Mouse (Mus musculus): ENCODE measurements around the gene Spns2. TPM values are rescaled to one million over a fixed set of nuclear protein-coding genes. Genes with fewer than 3 reads are reported as not detected.
A peak's percentile ranks its signal among the peaks of the same experiment; 100 is the strongest.

Gene Spns2
- polyA plus RNA-seq, 1 experiment from 2014 or later: 8.5 TPM

DNA sequence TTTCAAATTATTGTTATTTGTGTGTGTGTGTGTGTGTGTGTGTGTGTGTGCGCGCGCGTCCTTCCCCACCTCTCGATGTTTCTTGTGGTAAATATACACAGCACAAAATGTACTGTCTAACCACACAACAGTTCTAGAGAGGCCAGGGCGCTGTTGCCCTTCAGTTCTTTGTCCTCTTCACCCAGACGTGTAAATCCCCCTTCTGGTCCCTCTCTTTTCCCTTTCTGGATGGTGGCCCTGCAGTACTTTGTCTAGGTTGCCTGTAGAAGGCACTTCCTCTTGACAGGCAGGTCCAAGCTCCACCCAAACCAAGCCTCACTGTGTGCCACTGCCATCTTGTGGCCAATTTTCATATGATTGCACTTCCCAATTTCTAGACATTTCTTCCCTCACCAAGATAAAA lies 60.4 kb downstream of the Spns2 start:
- peak overlapping the region; percentile 47; the same call in 1 of the 2 replicates for H3K4me2 ChIP-seq
- no peaks in the 10 kb centered on the region for H3K4me1 ChIP-seq (ENCODE audit: insufficient read depth)
- no peaks in the 10 kb centered on the region for H3K27me3 ChIP-seq (ENCODE audit: insufficient read depth, low read length)
- peak; percentile 95 for DNase-seq
- H3K9me3 ChIP-seq (ENCODE audit: low read depth, low read length): no peaks in the 10 kb centered on the region
- H3K36me3 ChIP-seq (ENCODE audit: insufficient read depth): no peaks in the 10 kb centered on the region
- H3K27ac ChIP-seq (ENCODE audit: low read depth): 0 out of 2 replicates have a peak overlapping the region, but pooled peaks have one; percentile 22
- peak; percentile 89 for ATAC-seq (ENCODE audit: insufficient read depth)
- H3K4me3 ChIP-seq (ENCODE audit: low read depth, low read length): no peak overlapping the region
- 44% methylated on average over 7 of the region's 7 CpGs for WGBS
- H3K9ac ChIP-seq: no peak overlapping the region
- peak; percentile 95 for TF ChIP-seq CTCF (IDR thresholded peaks at IDR 0.05; ENCODE audit: low read depth)

- Histone ChIP-seq H3K9me3 (ENCODE audit: low read depth, low read length) (no peaks in the 10 kb centered on the region), H3K36me3 (ENCODE audit: insufficient read depth) (no peaks in the 10 kb centered on the region), H3K4me3 (ENCODE audit: low read depth, low read length) (no peak overlapping the region), H3K27ac (ENCODE audit: low read depth) (no peak overlapping the region), H3K4me1 (ENCODE audit: insufficient read depth) (no peaks in the 10 kb centered on the region), H3K4me2 (peak overlapping the region; percentile 47; the same call in 1 of the 2 replicates), H3K9ac (no peak overlapping the region), H3K27me3 (ENCODE audit: insufficient read depth, low read length) (no peaks in the 10 kb centered on the region)
- DNase-seq: peak; percentile 96
- peak; percentile 76 for TF ChIP-seq CTCF (IDR thresholded peaks at IDR 0.05; ENCODE audit: low read depth)
- WGBS: 7% methylated on average over 5 of the region's 5 CpGs
- ATAC-seq (ENCODE audit: insufficient read depth): peak; percentile 61
Observed at GRCm38 (mm10) chr11:72428694-72429093, 61.0 kb downstream of the Spns2 start.

DNA sequence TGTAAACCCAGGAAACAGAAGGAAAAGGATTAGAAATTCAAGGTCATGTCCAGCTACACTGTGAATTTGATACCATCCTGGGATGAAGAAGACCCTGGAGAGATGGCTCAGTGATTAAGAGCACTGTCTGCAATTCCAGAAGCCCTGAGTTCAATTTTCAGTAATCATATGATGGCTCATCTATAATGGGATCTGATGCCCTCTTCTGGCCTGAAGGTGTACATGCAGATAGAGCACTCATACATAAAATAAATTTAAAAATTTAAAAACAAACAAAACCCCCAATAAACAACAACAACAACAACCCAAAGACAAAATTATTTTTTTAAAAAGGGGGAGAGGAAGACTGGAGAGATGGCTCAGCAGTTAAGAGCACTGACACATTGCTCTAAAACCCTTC lies 62.8 kb downstream of the Spns2 start:
- no peaks in the 10 kb centered on the region for H3K27me3 ChIP-seq (ENCODE audit: insufficient read depth, low read length)
- H3K4me3 ChIP-seq (ENCODE audit: low read depth, low read length): no peak overlapping the region
- no peaks in the 10 kb centered on the region for H3K36me3 ChIP-seq (ENCODE audit: insufficient read depth)
- no peak overlapping the region for H3K27ac ChIP-seq (ENCODE audit: low read depth)
- no peak overlapping the region for H3K4me2 ChIP-seq
- TF ChIP-seq CTCF (IDR thresholded peaks at IDR 0.05; ENCODE audit: low read depth): peak; percentile 57
- no peaks in the 10 kb centered on the region for H3K4me1 ChIP-seq (ENCODE audit: insufficient read depth)
- H3K9me3 ChIP-seq (ENCODE audit: low read depth, low read length): no peaks in the 10 kb centered on the region
- H3K9ac ChIP-seq: no peak overlapping the region
- no peak for ATAC-seq (ENCODE audit: insufficient read depth)
- peak; percentile 43 for DNase-seq

DNA sequence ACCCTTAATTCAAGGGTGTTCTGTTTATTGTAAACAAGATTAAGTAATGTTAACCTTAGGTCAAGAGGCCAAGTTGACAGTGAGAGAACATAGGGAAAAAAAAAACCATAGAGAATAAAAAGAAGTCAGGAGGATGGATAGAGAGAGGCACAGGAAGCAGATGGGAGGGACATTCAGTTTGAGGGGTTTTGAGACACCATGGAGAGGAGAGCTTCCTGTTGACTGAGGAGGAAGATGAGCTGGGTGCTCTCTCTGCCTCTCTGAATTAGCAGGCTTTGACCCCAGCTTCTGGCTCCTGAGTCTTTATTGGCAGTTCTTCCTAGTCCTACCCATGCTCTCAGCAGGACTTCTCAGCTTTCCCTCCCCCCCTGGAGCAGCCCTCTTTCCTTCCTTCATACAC lies 64.5 kb downstream of the Spns2 start:
- H3K4me2 ChIP-seq: no peak overlapping the region
- no peaks in the 10 kb centered on the region for H3K4me1 ChIP-seq (ENCODE audit: insufficient read depth)
- no peaks in the 10 kb centered on the region for H3K36me3 ChIP-seq (ENCODE audit: insufficient read depth)
- H3K4me3 ChIP-seq (ENCODE audit: low read depth, low read length): no peak overlapping the region
- no peaks in the 10 kb centered on the region for H3K9me3 ChIP-seq (ENCODE audit: low read depth, low read length)
- no peak overlapping the region for H3K27ac ChIP-seq (ENCODE audit: low read depth)
- H3K27me3 ChIP-seq (ENCODE audit: insufficient read depth, low read length): no peaks in the 10 kb centered on the region
- DNase-seq: no peak
- TF ChIP-seq CTCF (IDR thresholded peaks at IDR 0.05; ENCODE audit: low read depth): no peak
- ATAC-seq (ENCODE audit: insufficient read depth): no peak
- H3K9ac ChIP-seq: no peak overlapping the region

DNA sequence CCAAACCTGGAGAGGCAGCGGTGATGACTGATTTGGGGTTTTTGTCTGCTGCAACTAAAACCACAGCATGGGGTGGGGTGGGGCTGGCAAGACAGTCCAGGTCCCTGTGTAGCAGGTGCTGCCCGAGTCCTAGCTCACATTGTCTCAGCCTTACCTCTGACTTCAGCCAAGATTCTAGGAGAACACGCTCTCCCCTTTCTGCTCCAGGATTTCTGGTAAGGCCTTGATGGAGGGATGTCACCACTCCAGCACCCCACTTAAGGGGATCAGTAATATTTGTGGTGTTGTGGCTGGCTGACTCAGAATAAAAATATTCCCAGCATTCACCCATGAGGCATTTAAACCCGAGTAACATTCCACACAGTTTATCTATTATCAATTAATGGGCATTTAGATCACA lies 66.0 kb downstream of the Spns2 start:
- DNase-seq (no peak), ATAC-seq (ENCODE audit: insufficient read depth) (no peak)
- no peak for TF ChIP-seq CTCF (IDR thresholded peaks at IDR 0.05; ENCODE audit: low read depth)
- H3K4me1 ChIP-seq (ENCODE audit: insufficient read depth): no peaks in the 10 kb centered on the region
- H3K9ac ChIP-seq: no peak overlapping the region
- no peaks in the 10 kb centered on the region for H3K36me3 ChIP-seq (ENCODE audit: insufficient read depth)
- H3K4me2 ChIP-seq: no peak overlapping the region
- H3K27me3 ChIP-seq (ENCODE audit: insufficient read depth, low read length): no peaks in the 10 kb centered on the region
- H3K27ac ChIP-seq (ENCODE audit: low read depth): no peak overlapping the region
- no peak overlapping the region for H3K4me3 ChIP-seq (ENCODE audit: low read depth, low read length)
- 80% methylated on average over 4 of the region's 4 CpGs for WGBS
- no peaks in the 10 kb centered on the region for H3K9me3 ChIP-seq (ENCODE audit: low read depth, low read length)

DNA sequence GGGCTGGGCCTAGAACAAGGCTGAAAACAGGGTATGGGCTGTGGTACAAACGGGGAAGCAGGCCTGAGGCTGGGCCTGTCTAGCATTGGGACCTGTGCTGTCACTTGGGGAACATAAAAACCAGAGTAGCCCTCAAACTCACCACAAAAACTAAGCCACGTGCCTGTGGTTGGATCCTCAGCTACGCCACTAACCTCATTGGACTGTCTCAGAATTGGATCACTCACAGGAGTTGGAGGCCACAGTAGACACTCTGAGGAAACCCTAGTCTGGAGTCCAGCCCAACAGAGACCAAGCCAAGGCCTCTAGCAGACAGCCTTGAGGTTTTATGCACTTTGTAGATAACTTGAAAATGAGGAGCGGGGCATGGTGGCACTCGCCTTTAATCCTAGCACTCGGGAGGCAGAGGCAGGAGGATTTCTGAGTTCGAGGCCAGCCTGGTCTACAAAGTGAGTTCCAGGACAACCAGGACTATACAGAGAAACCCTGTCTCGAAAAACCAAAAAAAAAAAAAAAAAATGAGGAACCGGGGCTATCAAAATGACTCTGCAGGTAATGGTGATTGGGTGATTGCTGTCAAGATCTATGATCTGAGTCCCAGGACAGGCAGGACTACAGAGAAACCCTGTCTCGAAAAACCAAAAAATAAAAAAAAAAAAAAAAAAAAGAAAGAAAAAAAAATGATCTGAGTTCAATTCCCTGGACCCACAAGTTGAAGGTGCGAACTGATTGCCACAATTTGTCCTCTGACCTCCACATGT lies 68.0 kb downstream of the Spns2 start:
- Histone ChIP-seq H3K9ac (no peak overlapping the region), H3K9me3 (ENCODE audit: low read depth, low read length) (no peaks in the 10 kb centered on the region), H3K27me3 (ENCODE audit: insufficient read depth, low read length) (no peaks in the 10 kb centered on the region), H3K4me1 (ENCODE audit: insufficient read depth) (no peaks in the 10 kb centered on the region), H3K4me2 (no peak overlapping the region), H3K27ac (ENCODE audit: low read depth) (no peak overlapping the region), H3K36me3 (ENCODE audit: insufficient read depth) (no peaks in the 10 kb centered on the region), H3K4me3 (ENCODE audit: low read depth, low read length) (no peak overlapping the region)
- TF ChIP-seq CTCF (IDR thresholded peaks at IDR 0.05; ENCODE audit: low read depth): no peak
- WGBS: 86% methylated on average over 11 of the region's 11 CpGs
- ATAC-seq (ENCODE audit: insufficient read depth) (no peak), DNase-seq (no peak)

DNA sequence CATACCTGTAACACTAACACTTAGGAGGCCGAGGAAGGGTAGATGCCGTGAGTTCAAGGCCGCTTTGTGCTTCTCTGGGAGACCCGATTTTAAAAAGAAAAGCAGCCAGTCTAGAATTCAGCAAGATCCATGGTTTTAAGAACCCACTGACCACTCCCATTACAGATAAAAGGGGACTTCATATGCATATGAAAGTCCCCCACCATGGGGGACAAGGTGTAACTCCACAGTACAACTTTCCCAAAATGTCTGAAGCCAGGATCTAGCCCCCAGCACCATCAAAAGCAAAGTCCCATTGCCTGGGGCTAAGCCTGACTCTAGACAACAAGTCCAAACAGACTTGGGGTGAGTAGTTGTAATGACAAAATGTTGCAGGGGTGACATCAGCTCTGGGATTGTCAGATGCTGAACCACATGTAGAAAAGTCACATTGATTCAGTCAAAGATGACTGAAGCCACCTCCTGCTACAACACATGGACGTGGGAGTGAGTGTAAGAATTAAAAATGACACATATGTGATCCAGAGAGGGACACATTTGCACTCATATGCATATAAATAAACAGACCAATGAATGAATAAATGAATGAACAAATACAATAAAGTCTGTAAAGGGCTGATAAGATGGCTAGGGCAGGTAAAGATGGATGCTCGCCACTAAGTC lies 69.1 kb downstream of the Spns2 start:
- Histone ChIP-seq H3K9me3 (ENCODE audit: low read depth, low read length) (no peaks in the 10 kb centered on the region), H3K4me2 (no peak overlapping the region), H3K4me3 (ENCODE audit: low read depth, low read length) (no peak overlapping the region), H3K4me1 (ENCODE audit: insufficient read depth) (no peaks in the 10 kb centered on the region), H3K27me3 (ENCODE audit: insufficient read depth, low read length) (no peaks in the 10 kb centered on the region), H3K36me3 (ENCODE audit: insufficient read depth) (no peaks in the 10 kb centered on the region), H3K9ac (no peak overlapping the region), H3K27ac (ENCODE audit: low read depth) (no peak overlapping the region)
- ATAC-seq (ENCODE audit: insufficient read depth) (no peak), DNase-seq (no peak)
- TF ChIP-seq CTCF (IDR thresholded peaks at IDR 0.05; ENCODE audit: low read depth): no peak
- WGBS: 86% methylated on average over 6 of the region's 6 CpGs
